Mouse (Mus musculus): ENCODE measurements around the gene Fxyd1.

Fxyd1 gene

DNA sequence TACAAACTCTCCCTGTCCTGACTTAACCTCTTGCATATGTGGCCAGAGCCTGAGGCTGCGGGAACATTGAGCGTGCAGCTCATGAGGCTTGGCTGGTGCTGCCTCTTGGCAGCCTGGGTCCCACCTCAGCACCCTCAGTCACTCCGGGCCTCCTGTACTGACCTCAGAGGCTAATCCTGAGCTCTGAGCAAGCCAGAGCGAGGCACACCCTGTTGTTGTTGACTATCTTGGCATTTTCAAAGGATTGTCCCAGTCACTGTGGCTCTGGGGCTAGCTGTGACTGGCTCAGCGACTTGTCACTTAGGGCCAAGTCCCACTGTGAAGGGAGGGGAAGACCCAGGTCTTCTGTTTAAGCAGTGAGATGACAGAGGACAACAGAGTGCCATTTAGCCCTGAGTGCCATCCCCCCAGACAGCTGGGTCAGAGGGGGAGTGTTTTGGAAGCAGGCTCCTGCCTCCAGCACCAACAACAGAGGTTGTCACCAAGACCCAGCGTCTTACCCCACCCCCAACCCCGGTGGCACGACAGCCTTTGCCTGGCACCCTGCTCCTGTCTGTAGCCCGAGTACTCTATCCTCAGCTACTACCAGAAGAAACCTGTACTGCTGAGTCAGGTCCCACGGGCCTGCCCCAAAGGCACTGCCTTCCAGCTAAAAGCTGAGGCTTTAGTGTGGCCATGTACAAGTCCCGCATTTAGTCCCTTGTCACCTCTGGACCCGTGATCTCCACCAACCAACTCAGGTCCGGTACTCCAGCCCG, 26.0 kb upstream of the Fxyd1 start:
- Histone ChIP-seq H3K27me3 (ENCODE audit: insufficient read depth, low read length) (0 out of 2 replicates have a peak, but pooled peaks cover 4% of the 10 kb centered on the region), H3K9me3 (ENCODE audit: low read length) (0 out of 2 replicates have a peak, but pooled peaks cover 3% of the 10 kb centered on the region), H3K4me3 (replicated peaks; ENCODE audit: low read length) (peak overlapping the region; percentile 7; the same call in 1 of the 2 replicates), H3K4me1 (replicated peaks; ENCODE audit: low read depth, low read length) (peaks cover 47% of the 10 kb centered on the region), H3K36me3 (ENCODE audit: insufficient read depth, low read length) (no peaks in the 10 kb centered on the region)
- TF ChIP-seq CTCF (conservative IDR thresholded peaks at IDR 0.05; ENCODE audit: low read length) (no peak), NANOG (IDR thresholded peaks at IDR 0.05; ENCODE audit: borderline replicate concordance, low read length) (no peak), POU5F1 (IDR thresholded peaks at IDR 0.05; ENCODE audit: borderline replicate concordance, low read length) (no peak)

DNA sequence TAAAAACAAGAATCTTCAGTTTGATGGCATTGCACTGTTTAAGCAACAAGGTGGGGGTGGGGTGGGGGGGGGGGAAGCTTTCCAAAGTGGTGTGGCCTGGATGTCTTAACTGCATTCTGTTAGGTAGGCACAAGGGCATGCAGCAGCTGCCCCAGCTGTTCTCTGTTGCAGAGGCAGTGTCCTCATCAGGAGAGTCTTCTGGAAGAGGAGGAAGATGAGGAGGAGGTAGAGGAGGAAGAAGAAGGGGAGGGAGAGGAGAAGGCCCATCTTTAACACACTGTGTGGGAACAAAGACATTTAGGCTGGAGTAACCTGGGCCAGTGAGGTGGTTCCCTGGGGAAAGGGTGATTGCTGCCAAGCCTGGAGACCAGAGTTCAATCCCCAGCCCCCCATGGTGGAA, 25.1 kb upstream of the Fxyd1 start:
- H3K4me3 ChIP-seq (replicated peaks; ENCODE audit: low read length) = no peak overlapping the region
- 0 out of 2 replicates have a peak, but pooled peaks cover 3% of the 10 kb centered on the region for H3K9me3 ChIP-seq (ENCODE audit: low read length)
- 0 out of 2 replicates have a peak, but pooled peaks cover 4% of the 10 kb centered on the region for H3K27me3 ChIP-seq (ENCODE audit: insufficient read depth, low read length)
- no peaks in the 10 kb centered on the region for H3K36me3 ChIP-seq (ENCODE audit: insufficient read depth, low read length)
- H3K4me1 ChIP-seq (replicated peaks; ENCODE audit: low read depth, low read length) = peaks cover 51% of the 10 kb centered on the region
- TF ChIP-seq NANOG (IDR thresholded peaks at IDR 0.05; ENCODE audit: borderline replicate concordance, low read length) (no peak), CTCF (conservative IDR thresholded peaks at IDR 0.05; ENCODE audit: low read length) (no peak), POU5F1 (IDR thresholded peaks at IDR 0.05; ENCODE audit: borderline replicate concordance, low read length) (no peak)

DNA sequence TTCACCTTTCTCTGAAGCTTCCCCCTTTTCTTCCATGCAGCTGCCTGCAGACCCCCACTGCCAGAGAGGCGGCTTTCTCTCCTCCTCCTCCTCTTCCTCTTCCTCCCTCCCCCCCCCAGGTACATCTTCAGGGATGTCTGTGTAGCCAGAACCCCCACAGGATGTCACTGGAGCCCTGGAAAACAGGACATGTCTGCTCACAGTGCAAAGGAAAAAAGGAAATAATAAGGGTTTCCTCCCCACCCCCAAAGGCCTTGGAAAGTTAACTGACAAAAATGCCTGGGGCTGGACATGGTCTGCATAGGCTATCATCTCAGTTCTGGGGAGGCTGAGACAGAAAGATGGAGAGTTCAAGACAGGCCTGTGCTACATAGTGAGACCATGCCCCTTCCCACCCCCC, 24.1 kb upstream of the Fxyd1 start:
- 0 out of 2 replicates have a peak, but pooled peaks cover 3% of the 10 kb centered on the region for H3K9me3 ChIP-seq (ENCODE audit: low read length)

DNA sequence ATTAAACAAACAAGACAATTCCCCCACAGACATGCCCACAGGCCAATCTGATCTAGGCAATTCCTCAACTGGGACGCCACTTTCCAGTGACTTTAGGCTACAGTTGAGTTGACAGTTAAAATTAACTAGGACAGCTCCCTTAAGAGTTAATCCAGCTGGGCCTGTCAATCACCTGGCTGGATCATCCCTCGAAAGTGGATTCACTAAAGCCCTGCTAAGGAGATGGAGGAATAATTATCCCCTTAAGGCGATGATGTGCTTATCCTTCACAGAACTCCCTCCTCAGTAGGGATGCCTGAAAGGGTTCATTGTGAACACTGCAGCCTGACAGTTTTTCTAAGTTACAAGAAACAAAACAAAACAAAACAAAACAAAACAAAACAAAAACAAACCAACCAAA, 23.6 kb upstream of the Fxyd1 start:
- peaks cover 4% of the 10 kb centered on the region; the same call in 1 of the 2 replicates for H3K27me3 ChIP-seq (ENCODE audit: insufficient read depth, low read length)
- H3K4me3 ChIP-seq (replicated peaks; ENCODE audit: low read length) = no peak overlapping the region
- no peaks in the 10 kb centered on the region for H3K36me3 ChIP-seq (ENCODE audit: insufficient read depth, low read length)
- peaks cover 42% of the 10 kb centered on the region for H3K4me1 ChIP-seq (replicated peaks; ENCODE audit: low read depth, low read length)
- H3K9me3 ChIP-seq (ENCODE audit: low read length) = 0 out of 2 replicates have a peak, but pooled peaks cover 3% of the 10 kb centered on the region
- no peak for TF ChIP-seq CTCF (conservative IDR thresholded peaks at IDR 0.05; ENCODE audit: low read length)

More for the DNA sequence above, 24.1 kb upstream of the Fxyd1 start:
- TF ChIP-seq POU5F1 (IDR thresholded peaks at IDR 0.05; ENCODE audit: borderline replicate concordance, low read length) = no peak
- TF ChIP-seq NANOG (IDR thresholded peaks at IDR 0.05; ENCODE audit: borderline replicate concordance, low read length) = no peak
- TF ChIP-seq CTCF (conservative IDR thresholded peaks at IDR 0.05; ENCODE audit: low read length) = no peak
- no peak overlapping the region for H3K4me3 ChIP-seq (replicated peaks; ENCODE audit: low read length)
- peaks cover 4% of the 10 kb centered on the region; the same call in 1 of the 2 replicates for H3K27me3 ChIP-seq (ENCODE audit: insufficient read depth, low read length)
- no peaks in the 10 kb centered on the region for H3K36me3 ChIP-seq (ENCODE audit: insufficient read depth, low read length)
- peaks cover 47% of the 10 kb centered on the region for H3K4me1 ChIP-seq (replicated peaks; ENCODE audit: low read depth, low read length)

DNA sequence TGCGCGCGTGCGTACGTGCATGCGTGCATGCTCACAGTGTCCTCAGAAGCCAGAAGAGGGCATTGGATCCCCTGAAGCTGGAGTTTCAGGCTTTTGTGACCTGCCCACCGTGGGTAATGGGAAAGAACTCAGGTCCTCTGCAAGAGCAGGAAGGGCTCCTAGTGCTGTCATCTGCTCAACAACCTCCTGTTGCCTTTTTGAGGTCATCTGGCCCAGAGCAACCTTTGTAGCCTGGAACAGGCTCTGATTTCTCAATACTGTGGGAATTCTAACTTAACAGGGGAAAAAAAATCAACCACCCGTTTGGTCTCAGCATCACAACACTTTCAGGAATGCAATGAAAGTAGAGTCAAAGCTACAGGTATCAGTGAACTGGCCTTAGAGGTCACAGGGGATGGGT, 22.7 kb upstream of the Fxyd1 start:
- H3K9me3 ChIP-seq (ENCODE audit: low read length) = 0 out of 2 replicates have a peak, but pooled peaks cover 3% of the 10 kb centered on the region
- H3K27me3 ChIP-seq (ENCODE audit: insufficient read depth, low read length) = peaks cover 4% of the 10 kb centered on the region; the same call in 1 of the 2 replicates
- peaks cover 33% of the 10 kb centered on the region for H3K4me1 ChIP-seq (replicated peaks; ENCODE audit: low read depth, low read length)
- H3K36me3 ChIP-seq (ENCODE audit: insufficient read depth, low read length) = no peaks in the 10 kb centered on the region
- H3K4me3 ChIP-seq (replicated peaks; ENCODE audit: low read length) = no peak overlapping the region
- TF ChIP-seq NANOG (IDR thresholded peaks at IDR 0.05; ENCODE audit: borderline replicate concordance, low read length) = no peak
- TF ChIP-seq CTCF (conservative IDR thresholded peaks at IDR 0.05; ENCODE audit: low read length) = no peak
- TF ChIP-seq POU5F1 (IDR thresholded peaks at IDR 0.05; ENCODE audit: borderline replicate concordance, low read length) = no peak

GRCm38 (mm10) chr7:31077885-31078445, 21.0 kb upstream of the Fxyd1 start:
- TF ChIP-seq CTCF (conservative IDR thresholded peaks at IDR 0.05; ENCODE audit: low read length) (peak; percentile 45), POU5F1 (IDR thresholded peaks at IDR 0.05; ENCODE audit: borderline replicate concordance, low read length) (no peak)

DNA sequence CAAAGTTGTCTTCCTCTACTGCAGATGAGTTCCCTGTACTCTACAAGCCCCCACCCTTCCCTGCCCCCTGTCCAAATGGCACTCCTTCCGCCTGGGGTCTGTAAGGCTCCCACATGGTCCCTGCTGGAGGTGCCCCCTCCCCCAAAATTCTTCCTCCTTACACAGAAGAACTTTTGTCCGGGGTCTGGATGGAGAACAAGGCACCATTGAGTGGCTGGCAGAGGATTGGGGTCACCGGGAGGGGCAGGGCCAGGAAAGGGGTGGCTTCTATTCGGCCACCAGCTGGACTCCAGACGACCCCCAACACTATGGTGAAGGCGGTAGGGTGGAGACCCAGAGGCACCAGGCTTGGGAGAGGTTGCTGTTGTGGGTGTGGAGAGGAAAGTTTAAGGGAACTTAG, 20.5 kb upstream of the Fxyd1 start:
- peaks cover 18% of the 10 kb centered on the region for H3K4me1 ChIP-seq (replicated peaks; ENCODE audit: low read depth, low read length)
- H3K4me3 ChIP-seq (replicated peaks; ENCODE audit: low read length) = no peak overlapping the region
- H3K27me3 ChIP-seq (ENCODE audit: insufficient read depth, low read length) = peaks cover 4% of the 10 kb centered on the region; the same call in 1 of the 2 replicates
- TF ChIP-seq POU5F1 (IDR thresholded peaks at IDR 0.05; ENCODE audit: borderline replicate concordance, low read length) (no peak), CTCF (conservative IDR thresholded peaks at IDR 0.05; ENCODE audit: low read length) (no peak), NANOG (IDR thresholded peaks at IDR 0.05; ENCODE audit: borderline replicate concordance, low read length) (no peak)
- no peaks in the 10 kb centered on the region for H3K36me3 ChIP-seq (ENCODE audit: insufficient read depth, low read length)
- H3K9me3 ChIP-seq (ENCODE audit: low read length) = 0 out of 2 replicates have a peak, but pooled peaks cover 3% of the 10 kb centered on the region

More at GRCm38 (mm10) chr7:31077885-31078445, 21.0 kb upstream of the Fxyd1 start:
- 0 out of 2 replicates have a peak, but pooled peaks cover 3% of the 10 kb centered on the region for H3K9me3 ChIP-seq (ENCODE audit: low read length)
- H3K4me1 ChIP-seq (replicated peaks; ENCODE audit: low read depth, low read length) = peaks cover 17% of the 10 kb centered on the region
- H3K4me3 ChIP-seq (replicated peaks; ENCODE audit: low read length) = no peak overlapping the region
- peaks cover 4% of the 10 kb centered on the region; the same call in 1 of the 2 replicates for H3K27me3 ChIP-seq (ENCODE audit: insufficient read depth, low read length)
- H3K36me3 ChIP-seq (ENCODE audit: insufficient read depth, low read length) = no peaks in the 10 kb centered on the region

DNA sequence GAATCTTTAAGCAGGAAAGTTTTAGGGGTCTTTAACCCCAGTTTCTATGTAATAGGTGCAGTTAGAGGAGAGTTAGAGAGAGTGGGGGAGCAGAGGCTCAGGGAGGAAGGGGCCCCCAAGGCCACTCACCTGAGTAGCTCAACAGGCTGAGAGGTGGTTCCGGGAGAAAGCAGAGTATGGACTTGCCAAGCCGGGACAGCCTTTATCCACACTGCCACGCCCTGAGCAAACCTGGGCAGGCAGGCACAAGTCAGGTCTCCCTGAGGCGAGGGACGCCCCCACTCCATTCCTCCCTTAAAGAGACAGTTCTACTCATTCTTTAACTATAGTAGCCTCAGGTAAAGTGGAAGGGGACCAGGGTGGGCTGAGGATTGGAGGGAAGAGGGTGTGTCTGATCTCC, 19.5 kb upstream of the Fxyd1 start, which contains the start of gene Fxyd3:
Gene Fxyd3 (minus strand): TSS at position 213 of the 400 bp plus-strand sequence.
- H3K4me1 ChIP-seq (replicated peaks; ENCODE audit: low read depth, low read length) = peaks cover 24% of the 10 kb centered on the region
- H3K27me3 ChIP-seq (ENCODE audit: insufficient read depth, low read length) = peaks cover 4% of the 10 kb centered on the region; the same call in 1 of the 2 replicates
- H3K36me3 ChIP-seq (ENCODE audit: insufficient read depth, low read length) = no peaks in the 10 kb centered on the region
- TF ChIP-seq CTCF (conservative IDR thresholded peaks at IDR 0.05; ENCODE audit: low read length) (no peak), POU5F1 (IDR thresholded peaks at IDR 0.05; ENCODE audit: borderline replicate concordance, low read length) (no peak), NANOG (IDR thresholded peaks at IDR 0.05; ENCODE audit: borderline replicate concordance, low read length) (no peak)
- H3K9me3 ChIP-seq (ENCODE audit: low read length) = 0 out of 2 replicates have a peak, but pooled peaks cover 3% of the 10 kb centered on the region
- no peak within 1 kb of the TSS for H3K4me3 ChIP-seq (replicated peaks; ENCODE audit: low read length)
